ENCODE assay signal across 8 mouse cellular contexts in the genomic region with DNA sequence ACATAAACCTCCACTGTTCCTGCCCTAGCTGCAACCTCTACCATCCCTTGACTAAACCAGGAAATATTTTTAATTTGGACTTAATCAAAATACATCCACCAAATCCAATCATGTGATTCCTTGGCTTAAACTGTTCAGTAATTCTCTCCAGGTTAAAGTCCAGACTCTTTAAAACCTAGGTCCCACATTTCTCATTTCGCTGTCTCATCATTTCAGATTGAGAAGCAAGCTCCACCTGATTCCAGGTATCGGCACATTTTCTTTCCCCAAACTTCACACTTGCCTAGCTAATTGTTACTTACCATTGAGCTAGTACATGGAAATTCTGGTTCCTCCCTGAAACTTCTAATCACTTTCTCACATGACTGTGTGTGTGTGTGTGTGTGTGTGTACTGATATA. TPM values are rescaled to one million over a fixed set of nuclear protein-coding genes. Genes with fewer than 3 reads are reported as not detected.
DNase-seq lines count a peak whose midpoint lies in the region; ATAC-seq and TF ChIP-seq lines count a peak whose summit lies in the region.

No protein-coding gene starts in this region.

- 93% methylated on average over 2 of the region's 2 CpGs for WGBS in lung, embryonic 16.5 days
- WGBS in hindbrain, embryonic 10.5 days: 97% methylated on average over 2 of the region's 2 CpGs
- WGBS in liver, embryonic 13.5 days (ENCODE audit: insufficient replicate concordance): 81% methylated on average over 2 of the region's 2 CpGs
- WGBS in stomach, postnatal 0 days: 87% methylated on average over 2 of the region's 2 CpGs

- H3K9ac ChIP-seq in lung, embryonic 16.5 days (ENCODE audit: low read length): no peak overlapping the region
- 0 out of 2 replicates have a peak overlapping the region, but pooled peaks have one; percentile 10 for H3K9ac ChIP-seq in liver, embryonic 13.5 days
- H3K9ac ChIP-seq in stomach, postnatal 0 days (ENCODE audit: low read length): no peak overlapping the region

- H3K4me1 ChIP-seq in lung, embryonic 16.5 days (replicated peaks; ENCODE audit: control insufficient read depth, insufficient read depth, low read length): peaks cover 16% of the 10 kb centered on the region
- peaks cover 46% of the 10 kb centered on the region for H3K4me1 ChIP-seq in hindbrain, embryonic 10.5 days (replicated peaks)
- H3K4me1 ChIP-seq in liver, embryonic 13.5 days (replicated peaks): peaks cover 54% of the 10 kb centered on the region
- no peaks in the 10 kb centered on the region for H3K4me1 ChIP-seq in stomach, postnatal 0 days (replicated peaks; ENCODE audit: control insufficient read depth, insufficient read depth)

- no peaks in the 10 kb centered on the region for H3K27me3 ChIP-seq in lung, embryonic 16.5 days (ENCODE audit: control insufficient read depth, insufficient read depth, low read depth, low read length)
- no peaks in the 10 kb centered on the region for H3K27me3 ChIP-seq in hindbrain, embryonic 10.5 days (ENCODE audit: insufficient read depth, poor library complexity, severe bottlenecking)
- no peaks in the 10 kb centered on the region for H3K27me3 ChIP-seq in liver, embryonic 13.5 days
- no peaks in the 10 kb centered on the region for H3K27me3 ChIP-seq in stomach, postnatal 0 days (ENCODE audit: control insufficient read depth, insufficient read depth, low read length)

- TF ChIP-seq CTCF in stomach, postnatal 0 days (IDR thresholded peaks at IDR 0.05; ENCODE audit: low read depth): no peak

- no peak for TF ChIP-seq EP300 in stomach, postnatal 0 days (optimal IDR thresholded peaks at IDR 0.05)

- no peaks in the 10 kb centered on the region for H3K9me3 ChIP-seq in lung, embryonic 16.5 days (ENCODE audit: control insufficient read depth, low read length)
- H3K9me3 ChIP-seq in hindbrain, embryonic 10.5 days: no peaks in the 10 kb centered on the region
- H3K9me3 ChIP-seq in liver, embryonic 13.5 days (replicated peaks): no peaks in the 10 kb centered on the region
- H3K9me3 ChIP-seq in stomach, postnatal 0 days (ENCODE audit: control insufficient read depth, low read length): no peaks in the 10 kb centered on the region

- ATAC-seq in lung, embryonic 16.5 days (ENCODE audit: low read depth): no peak
- no peak for ATAC-seq in liver, embryonic 13.5 days (ENCODE audit: low read depth)
- no peak for ATAC-seq in stomach, postnatal 0 days (ENCODE audit: low FRiP score, low TSS enrichment)
- ATAC-seq in megakaryocyte progenitor cell, adult 5-6 weeks (replicated peaks; ENCODE audit: poor library complexity): no peak

- peaks cover 11% of the 10 kb centered on the region for H3K36me3 ChIP-seq in lung, embryonic 16.5 days (ENCODE audit: control insufficient read depth, insufficient read depth, low read length)
- peaks cover 58% of the 10 kb centered on the region for H3K36me3 ChIP-seq in hindbrain, embryonic 10.5 days
- peaks cover 44% of the 10 kb centered on the region for H3K36me3 ChIP-seq in liver, embryonic 13.5 days
- 0 out of 2 replicates have a peak, but pooled peaks cover 4% of the 10 kb centered on the region for H3K36me3 ChIP-seq in stomach, postnatal 0 days (ENCODE audit: control insufficient read depth, insufficient read depth, low read length)

- H3K4me3 ChIP-seq in lung, embryonic 16.5 days (ENCODE audit: low read length): no peak overlapping the region
- peak overlapping the region; percentile 83 for H3K4me3 ChIP-seq in hindbrain, embryonic 10.5 days
- peak overlapping the region; percentile 82; the same call in 1 of the 2 replicates for H3K4me3 ChIP-seq in liver, embryonic 13.5 days (replicated peaks)
- H3K4me3 ChIP-seq in stomach, postnatal 0 days (ENCODE audit: low read depth, low read length): no peak overlapping the region

- H3K4me2 ChIP-seq in lung, embryonic 16.5 days (ENCODE audit: low read depth, low read length): peak overlapping the region; percentile 88
- peak overlapping the region; percentile 75 for H3K4me2 ChIP-seq in liver, embryonic 13.5 days
- peak overlapping the region; percentile 69; the same call in 1 of the 2 replicates for H3K4me2 ChIP-seq in stomach, postnatal 0 days (replicated peaks; ENCODE audit: low read depth)

- DNase-seq in lung, postnatal 25 days (ENCODE audit: low spot score): no peak
- no peak for DNase-seq in hindbrain, embryonic 10.5 days (ENCODE audit: low spot score)
- DNase-seq in liver, embryonic 13.5 days: no peak
- DNase-seq in stomach, postnatal 0 days (ENCODE audit: low spot score): no peak
- no peak for DNase-seq in adrenal gland, adult 18-20 months (ENCODE audit: low spot score in 2 of 2)
- no peak for DNase-seq in gastrocnemius, adult 8-10 months (ENCODE audit: low spot score in 2 of 2)

- no peak overlapping the region for H3K27ac ChIP-seq in lung, embryonic 16.5 days (ENCODE audit: low read length)
- no peak overlapping the region for H3K27ac ChIP-seq in hindbrain, embryonic 10.5 days
- no peak overlapping the region for H3K27ac ChIP-seq in liver, embryonic 13.5 days
- H3K27ac ChIP-seq in stomach, postnatal 0 days (replicated peaks): no peak overlapping the region

RNA-seq across cellular contexts. Expression of a gene that starts 2.1 kb away (rescaled TPM):
- polyA plus RNA-seq in lung, embryonic 16.5 days (2015; fragmentation: Nextera tagmentation; extraction: Ambion mirVana): 817 and 840 TPM in 2 replicates
- polyA plus RNA-seq in hindbrain, embryonic 10.5 days (2016; fragmentation: Nextera tagmentation; extraction: Ambion mirVana): 559 and 600 TPM in 2 replicates
- 273 and 281 TPM in 2 replicates for polyA plus RNA-seq in liver, embryonic 13.5 days (2015; fragmentation: Nextera tagmentation; extraction: Ambion mirVana)
- 755 and 765 TPM in 2 replicates for polyA plus RNA-seq in stomach, postnatal 0 days (2015; fragmentation: Nextera tagmentation; extraction: Ambion mirVana)
- total RNA-seq in adrenal gland, adult 18-20 months (2021): 100 to 1,000 TPM; 822 to 909 TPM
- 100 to 1,000 TPM; 187 to 206 (median 199) TPM for total RNA-seq in gastrocnemius, adult 8-10 months (2022)
- total RNA-seq in megakaryocyte progenitor cell, adult 5-6 weeks (2015): 370 and 377 TPM in 2 replicates
- total RNA-seq in megakaryocyte progenitor cell, adult 5-6 weeks (2017): 591 and 829 TPM in 2 replicates

RNA-seq across cellular contexts. Expression of a gene that starts 21.7 kb away (rescaled TPM):
- 101 and 111 TPM in 2 replicates for polyA plus RNA-seq in lung, embryonic 16.5 days (2015; fragmentation: Nextera tagmentation; extraction: Ambion mirVana)
- polyA plus RNA-seq in hindbrain, embryonic 10.5 days (2016; fragmentation: Nextera tagmentation; extraction: Ambion mirVana): 178 and 293 TPM in 2 replicates
- 83.0 and 104 TPM in 2 replicates for polyA plus RNA-seq in liver, embryonic 13.5 days (2015; fragmentation: Nextera tagmentation; extraction: Ambion mirVana)
- polyA plus RNA-seq in stomach, postnatal 0 days (2015; fragmentation: Nextera tagmentation; extraction: Ambion mirVana): 32.9 TPM in 2 replicates
- total RNA-seq in adrenal gland, adult 18-20 months (2021): 10 to 100 TPM; 20.3 to 24.6 TPM
- 10 to 100 TPM in 2 of 4 experiments, 1 to 10 TPM in 2; 7.8 to 13.0 (median 9.5) TPM for total RNA-seq in gastrocnemius, adult 8-10 months (2022)
- total RNA-seq in megakaryocyte progenitor cell, adult 5-6 weeks (2015): 179 and 194 TPM in 2 replicates
- 414 and 474 TPM in 2 replicates for total RNA-seq in megakaryocyte progenitor cell, adult 5-6 weeks (2017)

RNA-seq across cellular contexts. Expression of a gene that starts 35.9 kb away (rescaled TPM):
- polyA plus RNA-seq in lung, embryonic 16.5 days (2015; fragmentation: Nextera tagmentation; extraction: Ambion mirVana): 1,438 and 1,494 TPM in 2 replicates
- polyA plus RNA-seq in hindbrain, embryonic 10.5 days (2016; fragmentation: Nextera tagmentation; extraction: Ambion mirVana): 1,211 and 1,387 TPM in 2 replicates
- polyA plus RNA-seq in liver, embryonic 13.5 days (2015; fragmentation: Nextera tagmentation; extraction: Ambion mirVana): 994 and 1,129 TPM in 2 replicates
- 1,868 and 2,021 TPM in 2 replicates for polyA plus RNA-seq in stomach, postnatal 0 days (2015; fragmentation: Nextera tagmentation; extraction: Ambion mirVana)
- total RNA-seq in adrenal gland, adult 18-20 months (2021): 100 to 1,000 TPM; 648 to 719 TPM
- total RNA-seq in gastrocnemius, adult 8-10 months (2022): 100 to 1,000 TPM; 247 to 330 (median 264) TPM
- total RNA-seq in megakaryocyte progenitor cell, adult 5-6 weeks (2015): 400 and 435 TPM in 2 replicates
- total RNA-seq in megakaryocyte progenitor cell, adult 5-6 weeks (2017): 254 and 304 TPM in 2 replicates

RNA-seq across cellular contexts. Expression of a gene that starts 53.0 kb away (rescaled TPM):
- polyA plus RNA-seq in lung, embryonic 16.5 days (2015; fragmentation: Nextera tagmentation; extraction: Ambion mirVana): 17.6 and 22.5 TPM in 2 replicates
- 1.9 and 3.6 TPM in 2 replicates for polyA plus RNA-seq in hindbrain, embryonic 10.5 days (2016; fragmentation: Nextera tagmentation; extraction: Ambion mirVana)
- polyA plus RNA-seq in liver, embryonic 13.5 days (2015; fragmentation: Nextera tagmentation; extraction: Ambion mirVana): 1.7 and 1.8 TPM in 2 replicates
- 4.7 and 5.3 TPM in 2 replicates for polyA plus RNA-seq in stomach, postnatal 0 days (2015; fragmentation: Nextera tagmentation; extraction: Ambion mirVana)
- 10 to 100 TPM in 1 of 2 experiments, 1 to 10 TPM in 1; 8.4 to 11.7 TPM for total RNA-seq in adrenal gland, adult 18-20 months (2021)
- 1 to 10 TPM; 1.1 to 2.4 (median 1.3) TPM for total RNA-seq in gastrocnemius, adult 8-10 months (2022)
- total RNA-seq in megakaryocyte progenitor cell, adult 5-6 weeks (2015): 2.9 and 5.0 TPM in 2 replicates
- 0.91 and 1.4 TPM in 2 replicates for total RNA-seq in megakaryocyte progenitor cell, adult 5-6 weeks (2017)

RNA-seq across cellular contexts. Expression of a gene that starts 58.8 kb away (rescaled TPM):
- 21.5 and 23.5 TPM in 2 replicates for polyA plus RNA-seq in lung, embryonic 16.5 days (2015; fragmentation: Nextera tagmentation; extraction: Ambion mirVana)
- polyA plus RNA-seq in hindbrain, embryonic 10.5 days (2016; fragmentation: Nextera tagmentation; extraction: Ambion mirVana): 38.0 and 40.5 TPM in 2 replicates
- polyA plus RNA-seq in liver, embryonic 13.5 days (2015; fragmentation: Nextera tagmentation; extraction: Ambion mirVana): 13.6 and 17.1 TPM in 2 replicates
- polyA plus RNA-seq in stomach, postnatal 0 days (2015; fragmentation: Nextera tagmentation; extraction: Ambion mirVana): 9.8 and 11.8 TPM in 2 replicates
- total RNA-seq in adrenal gland, adult 18-20 months (2021): 10 to 100 TPM; 32.3 to 40.3 TPM
- 10 to 100 TPM; 30.4 to 34.6 (median 33.3) TPM for total RNA-seq in gastrocnemius, adult 8-10 months (2022)
- total RNA-seq in megakaryocyte progenitor cell, adult 5-6 weeks (2015): 36.9 and 44.9 TPM in 2 replicates
- 19.8 and 23.0 TPM in 2 replicates for total RNA-seq in megakaryocyte progenitor cell, adult 5-6 weeks (2017)

Comparison
In these comparisons a context has a peak if more than half of its experiments do, and no peak if none do; other contexts are left out.
1. H3K4me3 ChIP-seq: peak in hindbrain, embryonic 10.5 days (single experiment) and liver, embryonic 13.5 days (single experiment); none in lung, embryonic 16.5 days (single experiment) and stomach, postnatal 0 days (single experiment).
2. Peak in every context shown above with its lines, with median percentiles within 50 percentile points of each other: H3K4me2 ChIP-seq.